Mouse (Mus musculus) hindbrain, embryonic 14.5 days (tissue): Measurements from ENCODE around the gene Rhoh. TPM values are rescaled to one million over a fixed set of nuclear protein-coding genes. Genes with fewer than 3 reads are reported as not detected.

Experiments
- polyA plus RNA-seq: library from polyadenylated mRNA; unstranded; fragments of >200 nt; fragmentation: Nextera tagmentation; extraction: Ambion mirVana; gene quantifications from 2 replicates; pipeline ENCODE4 v1.2.1, GENCODE M21; 2014

Gene Rhoh
- polyA plus RNA-seq, 1 experiment from 2014 or later, result 0.52 TPM

Other genes with a start within 250 kb of the Rhoh start
- 54.9 and 56.6 TPM in 2 replicates for gene Pds5a, start 162.9 kb upstream of the Rhoh start, polyA plus RNA-seq
- 26.9 and 27.1 TPM in 2 replicates for gene N4bp2, start 97.7 kb upstream of the Rhoh start, polyA plus RNA-seq
- not detected in 2 replicates for gene Chrna9, start 73.7 kb downstream of the Rhoh start, polyA plus RNA-seq
- gene 9130230L23Rik, start 143.1 kb downstream of the Rhoh start, polyA plus RNA-seq, result 0.26 TPM in 1 of 2 replicates, not detected in the other